Mouse (Mus musculus): ENCODE measurements around the gene Gng13.

GRCm38 (mm10) chr17:25681636-25682035 lies 35.3 kb upstream of the Gng13 start:
- TF ChIP-seq CTCF (IDR thresholded peaks at IDR 0.05): no peak
- TF ChIP-seq EP300 (IDR thresholded peaks at IDR 0.05): no peak

All from lung, postnatal 0 days (tissue).